Mouse (Mus musculus) kidney, adult 2 months (tissue): ENCODE data around the gene Hist1h3d. TPM values are rescaled to one million over a fixed set of nuclear protein-coding genes. Genes with fewer than 3 reads are reported as not detected.
"Not testable (repeated sequence)": the region's sequence is repeated elsewhere in the genome, so short reads cannot be mapped to it uniquely, and the experiment has no call there.

Source experiments
- DNase-seq: peaks from one replicate; pipeline ENCODE4 v3.0.0; 2021
- H3K27ac ChIP-seq: fragments of 200-500 bp; 2 replicates; pipeline ENCODE4 v1.5.1; 2012; ENCODE audit warnings: low read depth, low read length, control low read depth, inconsistent platforms; ENCODE audit not compliant: insufficient read depth
- H3K27me3 ChIP-seq: fragments of 200-500 bp; replicated peaks from 2 replicates; pipeline ENCODE4 v1.6.1; 2012; ENCODE audit warnings: mild to moderate bottlenecking, moderate library complexity, low read length, inconsistent platforms; ENCODE audit not compliant: control insufficient read depth, insufficient read depth
- H3K36me3 ChIP-seq: fragments of 200-500 bp; 2 replicates; pipeline ENCODE4 v1.6.1; 2012; ENCODE audit warnings: mild to moderate bottlenecking, moderate library complexity, low read length, inconsistent platforms; ENCODE audit not compliant: control insufficient read depth, insufficient read depth
- H3K4me1 ChIP-seq: fragments of 200-500 bp; 2 replicates; pipeline ENCODE4 v1.6.1; 2011; ENCODE audit warnings: low read length; ENCODE audit not compliant: control insufficient read depth, insufficient read depth
- H3K4me3 ChIP-seq: fragments of 200-500 bp; 2 replicates; pipeline ENCODE4 v1.5.1; 2011; ENCODE audit warnings: mild to moderate bottlenecking, low read depth, low read length, control low read depth; ENCODE audit not compliant: insufficient read depth
- CTCF ChIP-seq: fragments of 200-500 bp; conservative IDR thresholded peaks from 2 replicates; pipeline ENCODE4 v1.5.1; 2011; ENCODE audit warnings: low read depth, mild to moderate bottlenecking, control low read depth, low read length, moderate library complexity, mixed read lengths; ENCODE audit not compliant: insufficient read depth, insufficient read length
- POLR2A ChIP-seq: fragments of 200-500 bp; IDR thresholded peaks from one replicate; pipeline ENCODE4 v1.6.1; 2011; ENCODE audit warnings: low read depth, low read length, control low read depth
- WGBS: fragments of 180-500 bp; shearing (Covaris S2); methylation state at CpG from one replicate; pipeline ENCODE4 v1.1.7; 2018; 5-methylcytosine and 5-hydroxymethylcytosine counted together
- polyA plus RNA-seq: library from polyadenylated mRNA; depleted of rRNA; stranded (reverse); fragments of >200 nt; gene quantifications from 2 replicates; pipeline ENCODE4 v1.2.3, GENCODE M21; 2012

Gene Hist1h3d
- polyA plus RNA-seq, 1 experiment: 0.88 TPM

DNA sequence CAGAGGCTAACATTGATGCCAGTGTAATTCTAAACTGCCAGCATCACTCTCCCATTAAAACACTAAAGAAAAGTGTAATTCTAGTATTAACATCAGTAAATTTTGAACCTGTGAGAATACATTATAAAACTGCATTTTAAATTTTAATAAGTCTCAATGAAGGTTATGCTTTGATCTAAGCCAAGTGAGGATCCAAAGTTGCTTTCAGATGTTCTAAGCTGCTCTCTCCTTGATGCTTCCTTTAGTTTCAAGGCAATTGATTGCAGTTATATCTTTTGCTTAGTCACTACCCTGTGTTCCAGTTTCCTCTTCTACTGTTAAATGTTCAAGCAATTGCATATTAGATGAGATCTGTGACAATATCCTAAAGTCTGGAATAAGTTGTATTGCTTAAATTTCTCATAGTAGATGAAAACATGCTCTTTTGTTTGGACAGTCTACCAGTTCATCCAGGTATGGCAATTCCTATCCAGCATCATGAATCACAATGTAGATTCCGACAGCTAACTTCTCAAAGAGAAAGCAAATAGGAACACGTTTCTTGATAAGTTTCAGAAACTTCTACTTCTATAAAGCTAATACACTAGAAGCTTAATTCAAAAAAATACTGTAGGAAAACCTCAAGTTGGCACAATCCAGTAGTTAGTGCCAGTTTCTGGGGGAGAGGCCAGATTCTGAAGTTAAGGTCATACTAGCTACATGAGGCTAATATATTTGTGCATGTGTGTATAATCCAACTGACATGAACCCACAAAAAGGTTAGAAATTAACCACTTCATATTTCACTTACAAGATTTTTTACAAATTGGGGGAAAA is 3.1 kb upstream of the Hist1h3d start:
- 55% methylated on average over 2 of the region's 2 CpGs for WGBS
- no peak for DNase-seq
- Histone ChIP-seq H3K27ac (no peak overlapping the region), H3K27me3 (peaks cover 2% of the 10 kb centered on the region; the same call in 1 of the 2 replicates), H3K36me3 (no peaks in the 10 kb centered on the region), H3K4me1 (no peaks in the 10 kb centered on the region; the same call in 1 of the 2 replicates), H3K4me3 (no peak overlapping the region)
- TF ChIP-seq POLR2A (no peak), CTCF (no peak)

DNA sequence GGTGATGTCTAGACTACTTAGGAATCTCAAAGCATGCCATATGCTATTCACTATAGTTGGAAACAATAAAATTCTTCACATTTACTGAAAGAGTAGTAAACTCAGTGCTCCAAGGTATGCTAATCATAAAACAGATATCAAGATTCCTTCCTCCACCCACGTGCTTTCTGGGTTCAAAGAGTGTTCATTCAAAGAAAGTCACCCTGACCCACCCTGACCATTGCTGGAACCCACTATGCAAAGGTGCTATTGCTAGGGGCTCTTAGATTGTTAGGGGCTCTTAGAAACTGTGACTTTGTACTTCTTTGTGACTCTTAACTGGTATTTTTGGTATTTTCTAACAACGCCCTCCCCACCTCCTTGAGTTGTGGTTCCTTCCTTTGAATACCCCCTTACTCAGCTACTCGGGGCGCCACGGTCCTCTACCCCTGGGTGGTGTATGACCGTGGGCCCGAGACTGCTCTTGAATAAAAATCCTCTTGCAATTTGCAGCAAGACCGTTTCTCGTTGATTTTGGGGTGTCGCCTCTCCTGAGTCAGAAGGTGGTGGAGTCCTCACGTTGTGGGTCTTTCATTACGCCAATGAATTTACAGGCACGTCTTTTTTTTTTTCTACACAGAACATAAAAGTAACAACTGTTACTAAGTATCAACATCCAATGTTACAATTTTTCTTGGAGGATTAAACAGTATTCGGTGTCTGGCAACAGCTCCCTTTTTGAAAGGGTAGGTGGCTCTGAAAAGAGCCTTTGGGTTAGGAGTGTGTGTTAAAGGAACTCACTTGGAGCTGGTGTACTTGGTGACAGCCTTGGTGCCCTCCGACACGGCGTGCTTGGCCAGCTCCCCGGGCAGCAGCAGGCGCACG is 2.3 kb upstream of the Hist1h3d start:
- not testable (repeated sequence) for DNase-seq, H3K27ac ChIP-seq, H3K27me3 ChIP-seq, H3K4me1 ChIP-seq, H3K36me3 ChIP-seq
- 0 out of 2 replicates have a peak overlapping the region, but pooled peaks have one; percentile 26 for H3K4me3 ChIP-seq
- WGBS: 21% methylated on average over 20 of the region's 20 CpGs

- DNase-seq: peak; percentile 90
- WGBS: 4% methylated on average over 42 of the region's 42 CpGs
Measured at GRCm38 (mm10) chr13:23573898-23574524, 1.6 kb upstream of the Hist1h3d start, which contains the start of the genes Hist1h2bf and Hist1h2ad. Hist1h2bf (minus strand) TSS chr13:23574196. Hist1h2ad (plus strand) TSS chr13:23574381.

DNA sequence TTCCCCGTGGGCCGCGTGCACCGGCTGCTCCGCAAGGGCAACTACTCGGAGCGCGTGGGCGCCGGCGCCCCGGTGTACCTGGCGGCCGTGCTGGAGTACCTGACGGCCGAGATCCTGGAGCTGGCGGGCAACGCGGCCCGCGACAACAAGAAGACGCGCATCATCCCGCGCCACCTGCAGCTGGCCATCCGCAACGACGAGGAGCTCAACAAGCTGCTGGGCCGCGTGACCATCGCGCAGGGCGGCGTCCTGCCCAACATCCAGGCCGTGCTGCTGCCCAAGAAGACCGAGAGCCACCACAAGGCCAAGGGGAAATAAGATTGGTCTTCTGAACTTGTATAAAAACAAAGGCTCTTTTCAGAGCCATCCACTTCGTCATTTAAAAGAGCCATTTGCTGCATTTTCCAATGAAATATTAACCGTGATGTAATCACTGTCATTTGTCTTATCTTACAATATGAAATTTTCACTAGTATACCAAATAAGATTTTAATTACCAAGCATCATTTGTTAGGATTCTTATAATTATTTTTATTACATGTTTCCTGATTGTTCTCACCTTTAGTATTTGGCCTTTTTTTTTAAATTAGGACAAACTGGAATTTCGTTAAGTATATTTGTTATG is 905 bp upstream of the Hist1h3d start:
- 9% methylated on average over 11 of the region's 39 CpGs for WGBS
- not testable (repeated sequence) for H3K36me3 ChIP-seq, H3K27me3 ChIP-seq, DNase-seq, H3K27ac ChIP-seq, H3K4me1 ChIP-seq
- H3K4me3 ChIP-seq: peak overlapping the region; percentile 8; the same call in 1 of the 2 replicates

More at GRCm38 (mm10) chr13:23573898-23574524, 1.6 kb upstream of the Hist1h3d start, which contains the start of the genes Hist1h2bf and Hist1h2ad:
- H3K4me3 ChIP-seq: peak within 1 kb of the TSS; percentile 26; the same call in 1 of the 2 replicates
- not testable (repeated sequence) for H3K36me3 ChIP-seq, H3K27me3 ChIP-seq, H3K27ac ChIP-seq, H3K4me1 ChIP-seq

DNA sequence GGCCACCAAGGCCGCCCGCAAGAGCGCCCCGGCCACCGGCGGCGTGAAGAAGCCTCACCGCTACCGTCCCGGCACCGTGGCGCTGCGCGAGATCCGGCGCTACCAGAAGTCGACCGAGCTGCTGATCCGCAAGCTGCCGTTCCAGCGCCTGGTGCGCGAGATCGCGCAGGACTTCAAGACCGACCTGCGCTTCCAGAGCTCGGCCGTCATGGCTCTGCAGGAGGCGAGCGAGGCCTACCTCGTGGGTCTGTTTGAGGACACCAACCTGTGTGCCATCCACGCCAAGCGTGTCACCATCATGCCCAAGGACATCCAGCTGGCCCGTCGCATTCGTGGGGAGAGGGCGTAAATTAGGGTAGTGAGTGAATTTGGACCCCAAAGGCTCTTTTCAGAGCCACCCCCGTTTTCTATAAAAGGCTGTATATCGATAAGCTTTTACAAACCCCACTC is 326 bp downstream of the Hist1h3d start:
- H3K4me1 ChIP-seq, H3K27ac ChIP-seq, H3K27me3 ChIP-seq, DNase-seq, H3K36me3 ChIP-seq: not testable (repeated sequence)
- peak overlapping the region; percentile 37; the same call in 1 of the 2 replicates for H3K4me3 ChIP-seq
- 10% methylated on average over 12 of the region's 40 CpGs for WGBS

DNA sequence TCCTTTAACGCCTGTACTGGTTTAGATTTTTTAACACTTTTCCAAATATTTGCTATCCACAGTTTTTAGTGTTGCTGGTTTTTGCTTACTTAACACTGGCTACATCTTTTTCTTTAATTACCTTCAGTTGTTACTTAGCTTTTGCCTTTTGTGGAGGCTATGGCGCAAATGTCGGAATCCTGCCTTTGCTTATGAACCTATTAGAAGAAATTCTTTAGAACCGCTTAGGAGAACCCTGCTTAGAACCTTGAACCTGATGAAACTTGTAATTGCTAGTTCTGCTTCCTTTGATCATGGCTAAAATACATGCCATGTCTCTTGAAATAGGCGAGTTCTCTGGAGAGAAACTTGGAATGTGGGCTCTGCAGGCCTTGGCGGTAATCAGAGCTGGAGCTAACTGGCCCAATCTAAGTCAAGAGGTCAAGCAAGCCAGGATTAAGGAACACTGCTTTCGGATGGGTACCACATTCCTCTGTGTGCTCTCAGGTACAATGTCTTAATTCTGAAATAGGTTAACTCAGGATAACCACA is 853 bp downstream of the Hist1h3d start:
- Histone ChIP-seq H3K4me1 (no peaks in the 10 kb centered on the region; the same call in 1 of the 2 replicates), H3K36me3 (no peaks in the 10 kb centered on the region), H3K4me3 (no peak overlapping the region), H3K27me3 (0 out of 2 replicates have a peak, but pooled peaks cover 2% of the 10 kb centered on the region), H3K27ac (no peak overlapping the region)
- no peak for TF ChIP-seq POLR2A
- no peak for DNase-seq
- WGBS: 71% methylated on average over 7 of the region's 7 CpGs
